Mouse (Mus musculus) activated CD4-positive, CD25-positive, alpha-beta regulatory T cell, adult 4 months (primary cell): ENCODE results near the gene Tead4. TPM values are rescaled to one million over a fixed set of nuclear protein-coding genes. Genes with fewer than 3 reads are reported as not detected.

ENCODE experiments used
- polyA plus RNA-seq, 2 experiments: library from polyadenylated mRNA; unstranded; fragments of 100-300 nt; shearing (Covaris generic); gene quantifications; one replicate each; pipeline ENCODE4 v1.2.1; 2017

Tead4 gene
- polyA plus RNA-seq, 2 experiments from 2014 or later: not detected

Other genes with a start within 250 kb of the Tead4 start
- gene Tspan9, start 157.2 kb downstream of the Tead4 start, polyA plus RNA-seq: under 1 TPM; 0.08 to 0.23 TPM
- gene Tulp3, start 55.0 kb upstream of the Tead4 start, polyA plus RNA-seq: 1 to 10 TPM; 2.0 to 2.5 TPM
- gene Rhno1, start 62.1 kb upstream of the Tead4 start, polyA plus RNA-seq: 10 to 100 TPM; 64.4 to 75.0 TPM
- gene Foxm1, start 62.1 kb upstream of the Tead4 start, polyA plus RNA-seq: 1 to 10 TPM; 3.8 to 4.0 TPM
- not detected for gene Tex52, start 74.6 kb upstream of the Tead4 start, polyA plus RNA-seq
- not detected for gene Gm44596, start 74.7 kb upstream of the Tead4 start, polyA plus RNA-seq
- gene Nrip2, start 98.5 kb upstream of the Tead4 start, polyA plus RNA-seq: 1 to 10 TPM; 2.9 to 3.6 TPM
- gene Itfg2, start 124.1 kb upstream of the Tead4 start, polyA plus RNA-seq: 10 to 100 TPM; 17.6 to 20.6 TPM
- gene Fkbp4, start 137.9 kb upstream of the Tead4 start, polyA plus RNA-seq: 10 to 100 TPM; 47.6 to 76.7 TPM
- gene Pzp, start 225.9 kb upstream of the Tead4 start, polyA plus RNA-seq: under 1 TPM in 1 of 2 experiments, not detected in 1; 0.24 TPM